Mouse (Mus musculus) stomach, embryonic 14.5 days (tissue): ENCODE data around the gene Slc35f1. TPM values are rescaled to one million over a fixed set of nuclear protein-coding genes. Genes with fewer than 3 reads are reported as not detected.
"Not testable (repeated sequence)": the region's sequence is repeated elsewhere in the genome, so short reads cannot be mapped to it uniquely, and the experiment has no call there.

Experiments
- ATAC-seq: fragments of 200-750 bp; cut with Nextera tagmentation; 2 replicates; pipeline ENCODE4 v1.8.0; 2017; ENCODE audit warnings: low read depth, moderate TSS enrichment; ENCODE audit not compliant: insufficient number of reproducible peaks, insufficient read depth, low FRiP score
- H3K27ac ChIP-seq: fragments of 300-500 bp; sonication (generic); 2 replicates; pipeline ENCODE4 v1.5.1; 2014; ENCODE audit warnings: mild to moderate bottlenecking, low read length, moderate library complexity, mixed read lengths
- H3K27me3 ChIP-seq: fragments of 300-500 bp; sonication (generic); 2 replicates; pipeline ENCODE4 v1.6.1; 2014; ENCODE audit warnings: low read length, control low read depth, mixed read lengths; ENCODE audit not compliant: control insufficient read depth, insufficient read depth
- H3K36me3 ChIP-seq: fragments of 300-500 bp; sonication (generic); 2 replicates; pipeline ENCODE4 v1.6.1; 2014; ENCODE audit warnings: mild to moderate bottlenecking, control low read depth, low read length, moderate library complexity, mixed read lengths; ENCODE audit not compliant: control insufficient read depth, insufficient read depth
- H3K4me1 ChIP-seq: fragments of 300-500 bp; sonication (generic); 2 replicates; pipeline ENCODE4 v1.6.1; 2014; ENCODE audit warnings: low read length, control low read depth, mixed read lengths; ENCODE audit not compliant: control insufficient read depth, insufficient read depth
- H3K4me2 ChIP-seq: fragments of 300-500 bp; sonication (generic); replicated peaks from 2 replicates; pipeline ENCODE4 v1.6.1; 2014; ENCODE audit warnings: low read depth, low read length, control low read depth
- H3K4me3 ChIP-seq: fragments of 300-500 bp; sonication (generic); 2 replicates; pipeline ENCODE4 v1.5.1; 2014; ENCODE audit warnings: low read depth, low read length, control low read depth
- H3K9ac ChIP-seq: fragments of 300-500 bp; sonication (generic); replicated peaks from 2 replicates; pipeline ENCODE4 v1.6.1; 2014; ENCODE audit warnings: low read depth, mild to moderate bottlenecking, control low read depth, low read length, moderate library complexity, mixed read lengths
- H3K9me3 ChIP-seq: fragments of 300-500 bp; sonication (generic); 2 replicates; pipeline ENCODE4 v1.6.1; 2016; ENCODE audit warnings: low read depth, low read length, control low read depth; ENCODE audit not compliant: control insufficient read depth
- WGBS: fragments of 180-500 bp; shearing (Covaris S2); extraction: QIAGEN DNeasy Blood & Tissue Kit; methylation state at CpG from one replicate; pipeline ENCODE4 v1.1.7; 2014; 5-methylcytosine and 5-hydroxymethylcytosine counted together
- polyA plus RNA-seq: library from polyadenylated mRNA; unstranded; fragments of >200 nt; fragmentation: Nextera tagmentation; extraction: Ambion mirVana; gene quantifications from 2 replicates; pipeline ENCODE4 v1.2.1, GENCODE M21; 2014

The Slc35f1 gene
- polyA plus RNA-seq, 1 experiment from 2014 or later = 3.4 TPM

- H3K4me3 ChIP-seq = no peak overlapping the region
- no peak overlapping the region for H3K9ac ChIP-seq
- H3K4me2 ChIP-seq = no peak overlapping the region
- no peaks in the 10 kb centered on the region for H3K27me3 ChIP-seq
- H3K4me1 ChIP-seq = no peaks in the 10 kb centered on the region
- H3K36me3 ChIP-seq = no peaks in the 10 kb centered on the region
- H3K9me3 ChIP-seq = no peaks in the 10 kb centered on the region
- peak; percentile 46; the same call in 1 of the 2 replicates for ATAC-seq
- no peak overlapping the region for H3K27ac ChIP-seq
Measured at GRCm38 (mm10) chr10:52874712-52875111, 184.4 kb downstream of the Slc35f1 start.

- Histone ChIP-seq H3K4me3 (no peak overlapping the region), H3K36me3 (no peaks in the 10 kb centered on the region), H3K4me2 (no peak overlapping the region), H3K4me1 (no peaks in the 10 kb centered on the region), H3K27me3 (no peaks in the 10 kb centered on the region), H3K9me3 (no peaks in the 10 kb centered on the region), H3K27ac (no peak overlapping the region), H3K9ac (no peak overlapping the region)
- no peak for ATAC-seq
- 64% methylated on average over 6 of the region's 6 CpGs for WGBS
Measured at GRCm38 (mm10) chr10:52877263-52878021, 187.1 kb downstream of the Slc35f1 start.

GRCm38 (mm10) chr10:52878093-52878801, 187.9 kb downstream of the Slc35f1 start:
- Histone ChIP-seq H3K9me3 (no peaks in the 10 kb centered on the region), H3K9ac (no peak overlapping the region), H3K27me3 (no peaks in the 10 kb centered on the region), H3K4me3 (no peak overlapping the region), H3K27ac (no peak overlapping the region), H3K4me2 (no peak overlapping the region), H3K4me1 (no peaks in the 10 kb centered on the region), H3K36me3 (no peaks in the 10 kb centered on the region)
- WGBS = 60% methylated on average over 4 of the region's 4 CpGs
- no peak for ATAC-seq

- H3K4me3 ChIP-seq, ATAC-seq, H3K9me3 ChIP-seq, H3K4me2 ChIP-seq, H3K27ac ChIP-seq, H3K9ac ChIP-seq, H3K4me1 ChIP-seq, H3K36me3 ChIP-seq, H3K27me3 ChIP-seq: not testable (repeated sequence)
Measured at GRCm38 (mm10) chr10:52896724-52897123, 206.4 kb downstream of the Slc35f1 start.

GRCm38 (mm10) chr10:52904914-52905313, 214.6 kb downstream of the Slc35f1 start:
- H3K27ac ChIP-seq = no peak overlapping the region
- H3K9ac ChIP-seq = no peak overlapping the region
- H3K36me3 ChIP-seq = no peaks in the 10 kb centered on the region
- ATAC-seq = no peak
- no peaks in the 10 kb centered on the region for H3K27me3 ChIP-seq
- 80% methylated on average over 2 of the region's 2 CpGs for whole genome bisulfite sequencing
- no peak overlapping the region for H3K4me2 ChIP-seq
- no peak overlapping the region for H3K4me3 ChIP-seq
- no peaks in the 10 kb centered on the region for H3K9me3 ChIP-seq
- H3K4me1 ChIP-seq = no peaks in the 10 kb centered on the region

GRCm38 (mm10) chr10:52911762-52912161, 221.4 kb downstream of the Slc35f1 start:
- no peaks in the 10 kb centered on the region for H3K9me3 ChIP-seq
- no peaks in the 10 kb centered on the region for H3K4me1 ChIP-seq
- H3K27ac ChIP-seq = no peak overlapping the region
- H3K4me3 ChIP-seq = no peak overlapping the region
- WGBS = 60% methylated on average over 2 of the region's 2 CpGs
- H3K36me3 ChIP-seq = no peaks in the 10 kb centered on the region
- H3K27me3 ChIP-seq = no peaks in the 10 kb centered on the region
- ATAC-seq = no peak
- H3K4me2 ChIP-seq = no peak overlapping the region
- H3K9ac ChIP-seq = no peak overlapping the region

GRCm38 (mm10) chr10:52918715-52919114, 228.4 kb downstream of the Slc35f1 start:
- no peak for ATAC-seq
- 87% methylated on average over 5 of the region's 5 CpGs for WGBS
- no peaks in the 10 kb centered on the region for H3K36me3 ChIP-seq
- H3K4me3 ChIP-seq = no peak overlapping the region
- H3K4me2 ChIP-seq = no peak overlapping the region
- H3K27me3 ChIP-seq = no peaks in the 10 kb centered on the region
- no peaks in the 10 kb centered on the region for H3K9me3 ChIP-seq
- H3K4me1 ChIP-seq = no peaks in the 10 kb centered on the region
- H3K27ac ChIP-seq = no peak overlapping the region
- no peak overlapping the region for H3K9ac ChIP-seq

- Histone ChIP-seq H3K36me3 (no peaks in the 10 kb centered on the region), H3K4me1 (no peaks in the 10 kb centered on the region), H3K27ac (no peak overlapping the region), H3K9ac (no peak overlapping the region), H3K4me2 (no peak overlapping the region), H3K27me3 (no peaks in the 10 kb centered on the region), H3K9me3 (no peaks in the 10 kb centered on the region), H3K4me3 (no peak overlapping the region)
- 50% methylated on average over 8 of the region's 8 CpGs for WGBS
- no peak for ATAC-seq
Measured at GRCm38 (mm10) chr10:52923143-52923542, 232.8 kb downstream of the Slc35f1 start.
